Mouse (Mus musculus) MEL (cell line): ENCODE data around the gene Ryr1. TPM values are rescaled to one million over a fixed set of nuclear protein-coding genes. Genes with fewer than 3 reads are reported as not detected.

ENCODE experiments used
- DNase-seq: peaks from one replicate; pipeline ENCODE4 v3.0.0; 2011; ENCODE audit warnings: low read depth, low spot score
- H3K27ac ChIP-seq: 2 replicates; pipeline ENCODE4 v1.5.1; 2012; ENCODE audit warnings: low read depth, mild to moderate bottlenecking, control low read depth, low read length, moderate library complexity; ENCODE audit not compliant: control insufficient read depth
- H3K27me3 ChIP-seq, 2 experiments: fragments of 150-350 bp in 1 of 2; sonication (generic) in 1 of 2; 2 replicates each; pipeline ENCODE4 v1.6.1; 2012; ENCODE audit warnings: low read length in 2 of 2, mild to moderate bottlenecking in 2 of 2, improper control_type of control experiment in 1 of 2, moderate library complexity in 1 of 2; ENCODE audit not compliant: insufficient read depth in 2 of 2, control insufficient read depth in 1 of 2
- H3K36me3 ChIP-seq, 2 experiments: 2 replicates each; pipeline ENCODE4 v1.6.1; 2012 to 2014; ENCODE audit warnings: low read length in 2 of 2, improper control_type of control experiment in 1 of 2, inconsistent platforms in 1 of 2, mild to moderate bottlenecking in 1 of 2; ENCODE audit not compliant: insufficient read depth in 2 of 2, control insufficient read depth in 1 of 2
- H3K4me1 ChIP-seq, 2 experiments: fragments of 150-350 bp in 1 of 2; sonication (generic) in 1 of 2; 2 replicates each; pipeline ENCODE4 v1.6.1; 2012; ENCODE audit warnings: low read length in 2 of 2, improper control_type of control experiment in 1 of 2, mild to moderate bottlenecking in 1 of 2; ENCODE audit not compliant: insufficient read depth in 2 of 2, control insufficient read depth in 1 of 2
- H3K4me3 ChIP-seq, 2 experiments: fragments of 150-350 bp in 1 of 2; sonication (generic) in 1 of 2; 2 replicates each; pipeline ENCODE4 v1.5.1; 2012; ENCODE audit warnings: low read depth in 2 of 2, low read length in 2 of 2, mild to moderate bottlenecking in 2 of 2, moderate library complexity in 2 of 2, control low read depth in 1 of 2, improper control_type of control experiment in 1 of 2; ENCODE audit not compliant: control insufficient read depth in 1 of 2, insufficient read depth in 1 of 2
- H3K79me2 ChIP-seq: 2 replicates; pipeline ENCODE4 v1.6.1; 2012; ENCODE audit warnings: mild to moderate bottlenecking, low read length, moderate library complexity; ENCODE audit not compliant: control insufficient read depth, poor library complexity, insufficient read depth
- H3K9ac ChIP-seq: 2 replicates; pipeline ENCODE4 v1.6.1; 2012; ENCODE audit warnings: low read depth, mild to moderate bottlenecking, control low read depth, low read length, moderate library complexity; ENCODE audit not compliant: control insufficient read depth, poor library complexity, severe bottlenecking
- H3K9me3 ChIP-seq: fragments of 150-350 bp; sonication (generic); replicated peaks from 2 replicates; pipeline ENCODE4 v1.6.1; 2012; ENCODE audit warnings: mild to moderate bottlenecking, low read length, improper control_type of control experiment, moderate library complexity; ENCODE audit not compliant: insufficient read depth
- ELF1 ChIP-seq: IDR thresholded peaks from 2 replicates; pipeline ENCODE4 v1.6.1; 2014; ENCODE audit warnings: low read depth, mild to moderate bottlenecking, inconsistent platforms, low read length, improper control_type of control experiment, moderate library complexity
- EP300 ChIP-seq, 2 experiments: IDR thresholded peaks; 2 replicates each; pipeline ENCODE4 v1.6.1; 2011; ENCODE audit warnings: improper control_type of control experiment in 2 of 2, low read length in 2 of 2, low read depth in 1 of 2, mild to moderate bottlenecking in 1 of 2
- ETS1 ChIP-seq: IDR thresholded peaks from 2 replicates; pipeline ENCODE4 v1.6.1; 2012; ENCODE audit warnings: low read depth, mild to moderate bottlenecking, inconsistent platforms, low read length, improper control_type of control experiment, moderate library complexity
- GABPA ChIP-seq: IDR thresholded peaks from 2 replicates; pipeline ENCODE4 v1.6.1; 2012; ENCODE audit warnings: low read depth, mild to moderate bottlenecking, inconsistent platforms, low read length, improper control_type of control experiment, moderate library complexity
- HCFC1 ChIP-seq: IDR thresholded peaks from 2 replicates; pipeline ENCODE4 v1.6.1; 2012; ENCODE audit warnings: low read depth, mild to moderate bottlenecking, inconsistent platforms, low read length, improper control_type of control experiment, moderate library complexity
- JUND ChIP-seq: IDR thresholded peaks from 2 replicates; pipeline ENCODE4 v1.6.1; 2011; ENCODE audit warnings: low read depth, mild to moderate bottlenecking, improper control_type of control experiment, low read length
- MAX ChIP-seq: IDR thresholded peaks from 2 replicates; pipeline ENCODE4 v1.6.1; 2011; ENCODE audit warnings: low read length, improper control_type of control experiment
- MXI1 ChIP-seq: IDR thresholded peaks from 2 replicates; pipeline ENCODE4 v1.6.1; 2011; ENCODE audit warnings: mild to moderate bottlenecking, low read depth, low read length, improper control_type of control experiment
- MYB ChIP-seq: IDR thresholded peaks from 2 replicates; pipeline ENCODE4 v1.6.1; 2011; ENCODE audit warnings: mild to moderate bottlenecking, low read depth, low read length, improper control_type of control experiment
- MYC ChIP-seq: IDR thresholded peaks from 2 replicates; pipeline ENCODE4 v1.6.1; 2011; ENCODE audit warnings: low read depth, mild to moderate bottlenecking, low read length, improper control_type of control experiment, moderate library complexity
- NELFE ChIP-seq: IDR thresholded peaks from 2 replicates; pipeline ENCODE4 v1.6.1; 2011; ENCODE audit warnings: low read depth, low read length, improper control_type of control experiment
- NRF1 ChIP-seq: IDR thresholded peaks from 2 replicates; pipeline ENCODE4 v1.6.1; 2014; ENCODE audit warnings: low read depth, mild to moderate bottlenecking, inconsistent platforms, low read length, improper control_type of control experiment, moderate library complexity; ENCODE audit not compliant: poor library complexity, insufficient read depth, severe bottlenecking
- POLR2A ChIP-seq, 2 experiments: IDR thresholded peaks; 2 replicates each; pipeline ENCODE4 v1.6.1; 2011 to 2012; ENCODE audit warnings: low read length in 2 of 2, mild to moderate bottlenecking in 2 of 2, control low read depth in 1 of 2, improper control_type of control experiment in 1 of 2, low read depth in 1 of 2, moderate library complexity in 1 of 2; ENCODE audit not compliant: control insufficient read depth in 1 of 2, insufficient read depth in 1 of 2, poor library complexity in 1 of 2
- RAD21 ChIP-seq: IDR thresholded peaks from 2 replicates; pipeline ENCODE4 v1.6.1; 2011; ENCODE audit warnings: mild to moderate bottlenecking, low read depth, low read length, improper control_type of control experiment
- SMC3 ChIP-seq: IDR thresholded peaks from 2 replicates; pipeline ENCODE4 v1.6.1; 2011; ENCODE audit warnings: low read depth, low read length, improper control_type of control experiment
- TBP ChIP-seq: IDR thresholded peaks from 2 replicates; pipeline ENCODE4 v1.8.0; 2011; ENCODE audit warnings: low read depth, low read length, improper control_type of control experiment
- UBTF ChIP-seq: IDR thresholded peaks from 2 replicates; pipeline ENCODE4 v1.6.1; 2012; ENCODE audit warnings: low read depth, mild to moderate bottlenecking, inconsistent platforms, low read length, improper control_type of control experiment, moderate library complexity, borderline replicate concordance; ENCODE audit not compliant: insufficient read depth
- USF2 ChIP-seq, 2 experiments: IDR thresholded peaks; 2 replicates each; pipeline ENCODE4 v1.6.1; 2011 to 2012; ENCODE audit warnings: improper control_type of control experiment in 2 of 2, low read length in 2 of 2, borderline replicate concordance in 1 of 2, inconsistent platforms in 1 of 2, low read depth in 1 of 2, mild to moderate bottlenecking in 1 of 2; ENCODE audit not compliant: insufficient read depth in 1 of 2
- ZKSCAN1 ChIP-seq: IDR thresholded peaks from 2 replicates; pipeline ENCODE4 v1.6.1; 2012; ENCODE audit warnings: low read depth, mild to moderate bottlenecking, inconsistent platforms, low read length, improper control_type of control experiment, moderate library complexity
- ZNF384 ChIP-seq: IDR thresholded peaks from 2 replicates; pipeline ENCODE4 v1.6.1; 2012; ENCODE audit warnings: low read depth, mild to moderate bottlenecking, inconsistent platforms, low read length, improper control_type of control experiment
- polyA plus RNA-seq, 2 experiments: library from polyadenylated mRNA; stranded (reverse) in 1 of 2; unstranded in 1 of 2; fragments of >175 nt in 1 of 2; fragments of >200 nt in 1 of 2; gene quantifications; 2 replicates each; pipeline versions ENCODE4 v1.2.1 to v1.2.4; 2012; ENCODE audit warnings: low replicate concordance in 2 of 2, low read depth in 1 of 2; ENCODE audit not compliant: insufficient read length in 2 of 2, insufficient read depth in 1 of 2, missing spikeins in 1 of 2
- total RNA-seq: library from RNA; depleted of rRNA; stranded (reverse); fragments of 300-350 nt; gene quantifications from 2 replicates; pipeline ENCODE4 v1.2.3, GENCODE M21; 2012

The Ryr1 gene
- total and polyA plus RNA-seq, 3 experiments, result 0.27 to 0.54 TPM; not detected in 1

DNA sequence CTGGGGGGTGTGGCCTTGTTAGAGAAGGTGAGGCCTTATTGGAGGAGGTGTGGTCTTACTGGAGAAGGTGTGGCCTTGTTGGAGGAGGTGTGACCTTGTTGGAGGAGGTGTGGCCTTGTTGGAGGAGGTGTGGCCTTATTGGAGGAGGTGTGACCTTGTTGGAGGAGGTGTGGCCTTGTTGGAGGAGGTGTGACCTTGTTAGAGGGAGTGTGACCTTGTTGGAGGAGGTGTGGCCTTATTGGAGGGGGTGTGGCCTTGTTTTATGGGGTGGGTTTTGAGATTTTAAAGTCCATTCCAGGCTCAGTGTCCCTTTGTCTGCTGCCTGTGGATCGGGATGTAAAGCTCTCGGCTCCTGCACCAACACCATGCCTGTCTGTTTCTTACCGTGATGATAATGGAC, 40.6 kb downstream of the Ryr1 start:
- Histone ChIP-seq H3K36me3 (peaks cover 0 to 13% of the 10 kb centered on the region in 2 experiments; a peak in 2 of 4 replicates), H3K9me3 (no peaks in the 10 kb centered on the region), H3K27ac (no peak overlapping the region), H3K79me2 (no peaks in the 10 kb centered on the region), H3K9ac (no peak overlapping the region), H3K27me3 (peaks cover 0 to 6% of the 10 kb centered on the region in 2 experiments; a peak in 3 of 4 replicates), H3K4me1 (peaks cover 4 to 17% of the 10 kb centered on the region in 2 experiments; a peak in 3 of 4 replicates), H3K4me3 (no peak overlapping the region)
- TF ChIP-seq MYC (no peak), SMC3 (no peak), POLR2A (IDR thresholded peaks at IDR 0.05; ENCODE audit: control insufficient read depth in 1 of 2, insufficient read depth in 1 of 2, low read depth in 1 of 2, low read length in 2 of 2, poor library complexity in 1 of 2) (no peak), NRF1 (no peak), MXI1 (no peak), NELFE (no peak), ZKSCAN1 (no peak), RAD21 (no peak), GABPA (no peak), MAX (no peak), ETS1 (no peak), JUND (no peak), UBTF (no peak), USF2 (IDR thresholded peaks at IDR 0.05; ENCODE audit: borderline replicate concordance in 1 of 2, insufficient read depth in 1 of 2, low read depth in 1 of 2, low read length in 2 of 2) (no peak), MYB (no peak), ZNF384 (no peak), TBP (no peak), HCFC1 (no peak)
- peak; percentile 36 for DNase-seq

- TF ChIP-seq ELF1 (no peak), MAX (no peak), EP300 (IDR thresholded peaks at IDR 0.05; ENCODE audit: low read depth in 1 of 2, low read length in 2 of 2) (no peak), ZKSCAN1 (peak; percentile 66; the same call in 1 of the 2 replicates), MYC (no peak)
- TF ChIP-seq, all 39 proteins: peak for 1
- Histone ChIP-seq H3K36me3 (peaks cover 0 to 8% of the 10 kb centered on the region in 2 experiments; a peak in 2 of 4 replicates), H3K4me1 (peaks cover 0 to 17% of the 10 kb centered on the region in 2 experiments; a peak in 3 of 4 replicates), H3K79me2 (no peaks in the 10 kb centered on the region), H3K27ac (no peak overlapping the region), H3K9ac (no peak overlapping the region), H3K9me3 (no peaks in the 10 kb centered on the region), H3K27me3 (peaks cover 0 to 6% of the 10 kb centered on the region in 2 experiments; a peak in 3 of 4 replicates), H3K4me3 (no peak overlapping the region)
- DNase-seq, result no peak
Measured at GRCm38 (mm10) chr7:29079419-29079950, 45.5 kb downstream of the Ryr1 start.
